Mouse (Mus musculus): ENCODE data around the gene Hnrnpd.
A peak's percentile ranks its signal among the peaks of the same experiment; 100 is the strongest.

Gene Hnrnpd

DNA sequence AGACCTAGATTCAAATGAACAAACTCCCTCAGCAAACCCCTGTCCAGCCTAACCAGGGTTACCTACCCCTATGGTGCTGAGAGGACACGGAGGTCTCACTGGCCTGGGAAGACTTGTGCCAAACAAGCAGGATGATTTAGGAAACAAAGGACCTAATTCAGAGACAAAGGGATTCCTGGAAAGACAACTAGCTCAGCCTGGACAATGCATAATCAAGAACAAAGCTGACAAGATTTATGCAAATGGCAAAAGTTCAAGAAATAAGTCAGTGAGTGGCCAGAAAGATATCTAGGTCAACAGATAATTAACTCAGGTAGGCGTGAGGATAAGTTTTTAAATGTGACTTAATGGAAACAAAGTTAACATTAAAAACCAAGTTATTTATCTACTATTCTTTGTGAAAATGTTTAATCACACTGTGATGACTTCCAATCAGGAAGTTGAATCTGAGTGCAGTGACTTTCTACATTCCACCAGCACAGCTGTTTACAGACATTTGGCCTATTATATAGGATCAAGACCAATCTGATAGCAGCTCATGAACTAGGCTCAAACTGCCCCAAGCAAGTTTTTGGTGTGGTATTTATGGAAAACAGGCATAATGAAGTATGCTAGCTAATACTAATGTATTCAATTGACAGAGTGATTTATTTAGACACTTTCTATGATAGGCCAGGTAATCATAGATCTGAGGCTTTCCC, 19.4 kb downstream of the Hnrnpd start:
- DNase-seq (ENCODE audit: extremely low spot score, low spot score) = no peak

- DNase-seq (ENCODE audit: extremely low spot score, low spot score) = no peak
Measured at GRCm38 (mm10) chr5:99958666-99959065, 20.1 kb downstream of the Hnrnpd start.

DNA sequence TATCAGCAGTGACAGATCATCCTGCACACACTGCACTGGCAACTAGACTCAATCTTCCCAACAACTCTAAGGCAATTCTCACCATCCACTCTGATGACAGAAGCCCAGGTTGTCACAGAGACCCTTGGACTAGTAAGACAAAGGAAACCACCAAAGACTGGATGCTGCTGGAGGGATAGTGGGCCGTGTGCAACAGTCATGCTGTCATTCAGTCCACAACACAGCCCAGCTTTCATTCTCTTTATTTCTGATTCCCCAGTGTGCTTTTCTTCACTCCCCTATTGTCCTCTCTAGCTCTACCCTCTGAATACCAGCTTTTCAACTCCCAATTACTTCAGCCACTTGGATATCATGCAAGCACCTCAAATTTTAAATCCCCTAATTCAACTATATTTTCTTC, 24.9 kb downstream of the Hnrnpd start:
- no peak for DNase-seq (ENCODE audit: extremely low spot score, low spot score)

GRCm38 (mm10) chr5:99952513-99952912, 26.2 kb downstream of the Hnrnpd start:
- no peak for DNase-seq (ENCODE audit: extremely low spot score, low spot score)

GRCm38 (mm10) chr5:99941776-99942502, 36.8 kb downstream of the Hnrnpd start:
- DNase-seq (ENCODE audit: extremely low spot score, low spot score) = no peak

GRCm38 (mm10) chr5:99941273-99941672, 37.5 kb downstream of the Hnrnpd start:
- DNase-seq (ENCODE audit: extremely low spot score, low spot score) = no peak

DNA sequence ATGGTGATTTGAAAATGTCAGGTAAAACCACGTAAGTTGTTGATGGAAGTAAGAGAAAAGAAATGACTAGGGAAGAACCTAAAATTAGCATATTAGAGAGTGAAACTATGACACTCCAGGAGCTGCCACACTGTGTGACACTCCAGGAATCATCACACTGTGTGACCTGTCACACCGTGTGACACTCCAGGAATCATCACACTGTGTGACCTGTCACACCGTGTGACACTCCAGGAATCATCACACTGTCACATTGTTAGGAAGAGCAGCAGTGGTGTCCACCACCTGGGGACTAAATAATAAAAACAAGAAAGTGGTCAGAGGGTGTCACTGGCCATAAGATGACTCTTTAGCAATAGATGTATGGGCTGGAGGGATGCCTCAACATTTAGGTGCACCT, 39.3 kb downstream of the Hnrnpd start:
- no peak for DNase-seq (ENCODE audit: extremely low spot score, low spot score)

- DNase-seq (ENCODE audit: extremely low spot score, low spot score) = no peak
Measured at GRCm38 (mm10) chr5:99931910-99932309, 46.8 kb downstream of the Hnrnpd start.

DNA sequence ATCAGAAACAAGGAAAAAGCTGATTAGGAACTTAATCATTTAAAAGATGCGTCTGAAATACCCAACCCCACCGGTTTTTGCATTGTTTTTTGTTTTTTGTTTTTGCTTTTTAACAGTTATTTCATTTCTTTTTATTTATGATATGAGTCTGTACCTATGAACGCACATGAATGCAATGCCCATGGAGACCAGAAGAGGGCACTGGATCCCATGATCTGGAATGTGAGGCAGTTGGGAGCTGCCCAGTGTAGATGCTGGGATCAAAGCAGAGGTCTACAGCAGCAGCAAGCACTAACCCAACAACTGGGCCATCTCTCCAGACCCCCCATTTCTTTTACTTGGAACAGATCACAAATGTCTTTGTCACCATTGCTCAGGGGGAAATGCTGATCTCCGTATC, 50.8 kb downstream of the Hnrnpd start:
- DNase-seq (ENCODE audit: extremely low spot score, low spot score) = peak; percentile 44

- DNase-seq (ENCODE audit: extremely low spot score, low spot score) = no peak
Measured at GRCm38 (mm10) chr5:99922033-99922432, 56.7 kb downstream of the Hnrnpd start.

DNA sequence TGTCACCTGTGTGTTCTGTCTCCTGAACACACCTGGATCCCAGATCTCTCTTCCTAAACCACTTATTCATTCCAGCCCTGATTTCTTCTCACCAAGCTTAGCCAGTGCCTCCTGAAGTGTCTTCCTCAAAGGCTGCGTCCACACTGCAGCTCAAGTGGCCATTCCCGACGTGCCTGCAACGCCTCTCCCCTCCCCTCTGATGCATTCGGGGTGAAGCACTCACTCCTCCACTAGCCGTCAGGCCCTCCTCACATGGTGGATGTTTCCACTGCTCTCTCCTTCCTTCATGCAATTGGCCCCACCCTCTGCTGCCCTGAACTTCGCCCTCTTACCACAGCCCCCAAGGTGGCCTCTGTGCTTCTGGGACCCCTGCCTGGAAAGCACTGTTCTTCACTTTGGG, 63.2 kb downstream of the Hnrnpd start:
- DNase-seq (ENCODE audit: extremely low spot score, low spot score) = no peak

GRCm38 (mm10) chr5:99906181-99906956, 72.4 kb downstream of the Hnrnpd start, which contains the start of gene Vamp9:
Gene Vamp9, plus strand, starts transcription at chr5:99906254.
- peak; percentile 96 for DNase-seq (ENCODE audit: extremely low spot score, low spot score)

Measured in neural tube, embryonic 10.5 days (tissue).